Mouse (Mus musculus): ENCODE measurements around the gene Pttg1ip.

DNA sequence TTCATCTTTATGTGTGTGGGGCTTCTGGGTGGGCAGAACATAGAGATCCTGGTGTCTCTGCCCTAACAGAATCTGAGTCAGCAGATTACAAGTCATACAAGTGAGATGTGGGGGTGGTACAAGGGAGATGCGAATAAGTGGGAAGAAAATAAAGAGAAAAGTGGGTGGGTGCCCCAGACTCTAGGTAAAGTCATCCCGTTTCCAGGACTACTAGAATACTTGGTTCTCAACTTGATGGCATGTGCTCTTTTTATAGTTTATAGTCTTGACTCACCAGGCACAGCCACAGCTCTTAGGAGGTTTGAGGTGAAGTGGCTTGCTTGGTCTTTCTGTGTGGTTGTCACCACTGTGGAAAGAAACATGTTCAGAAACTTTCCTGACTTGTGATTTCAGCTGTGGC, 14.5 kb downstream of the Pttg1ip start:
- TF ChIP-seq POLR2A (IDR thresholded peaks at IDR 0.05; ENCODE audit: insufficient read length, low read depth) = no peak
- no peak for TF ChIP-seq USF1 (IDR thresholded peaks at IDR 0.05; ENCODE audit: low read depth)
- no peak for TF ChIP-seq POLR2AphosphoS2 (IDR thresholded peaks at IDR 0.05; ENCODE audit: insufficient read length, low read depth)
- no peak for TF ChIP-seq TCF12 (IDR thresholded peaks at IDR 0.05; ENCODE audit: insufficient read depth, poor library complexity, severe bottlenecking)

Measured in myocyte (in vitro differentiated cells).